Mouse (Mus musculus) liver, adult 2 months (tissue): ENCODE data around the gene Gm45716.

Experiments used
- CTCF ChIP-seq: fragments of 200-500 bp; IDR thresholded peaks from 2 replicates; pipeline ENCODE4 v1.5.1; 2011; ENCODE audit warnings: low read depth, low read length, control low read depth
- POLR2A ChIP-seq: fragments of 200-500 bp; IDR thresholded peaks from 2 replicates; pipeline ENCODE4 v1.6.1; 2011; ENCODE audit warnings: low read length, control low read depth; ENCODE audit not compliant: insufficient read depth; ENCODE audit errors: extremely low read depth

DNA sequence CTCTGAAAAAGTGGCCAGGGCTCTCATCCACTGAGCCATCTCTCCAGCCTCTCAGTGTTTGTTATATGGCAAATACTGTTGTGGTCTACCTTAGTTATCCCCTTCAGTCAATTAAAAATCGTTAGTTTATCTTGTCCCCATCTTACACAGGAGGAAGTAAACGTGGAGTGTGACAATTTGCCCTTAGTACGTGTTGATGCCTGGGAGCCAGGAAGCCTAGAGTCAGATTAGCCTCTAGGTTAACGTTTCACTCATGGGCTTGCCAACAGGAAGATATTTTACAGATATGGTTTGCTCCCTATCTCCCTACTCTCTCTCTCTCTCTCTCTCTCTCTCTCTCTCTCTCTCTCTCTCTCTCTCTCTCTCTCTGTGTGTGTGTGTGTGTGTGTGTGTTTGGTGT lies 95.7 kb downstream of the Gm45716 start:
- no peak for TF ChIP-seq POLR2A
- TF ChIP-seq CTCF = no peak
